Mouse (Mus musculus): ENCODE data around the gene Snx7. TPM values are rescaled to one million over a fixed set of nuclear protein-coding genes. Genes with fewer than 3 reads are reported as not detected.

Gene Snx7
- total and polyA plus RNA-seq, 3 experiments, result 5.0 to 6.2 (median 5.9) TPM

DNA sequence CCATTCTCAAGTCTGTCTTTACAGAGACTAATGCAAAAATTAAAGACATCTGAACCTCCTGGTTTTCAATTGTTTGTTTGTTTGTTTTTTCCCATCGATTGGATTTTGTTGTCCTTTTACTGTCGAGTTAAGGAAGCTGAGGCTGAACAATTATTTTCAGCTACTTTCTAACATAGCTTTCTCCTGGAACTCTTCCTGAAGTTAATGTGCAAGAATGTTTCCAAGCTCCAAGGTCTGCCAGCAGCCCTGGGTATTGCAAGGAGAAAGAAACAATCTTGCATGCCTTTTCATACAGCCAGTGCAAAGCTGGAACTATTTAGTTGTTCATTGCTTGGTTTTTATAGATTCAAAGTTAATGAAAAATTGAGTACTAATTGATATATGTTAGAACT, 584 bp upstream of the Snx7 start:
- no peak for DNase-seq

DNA sequence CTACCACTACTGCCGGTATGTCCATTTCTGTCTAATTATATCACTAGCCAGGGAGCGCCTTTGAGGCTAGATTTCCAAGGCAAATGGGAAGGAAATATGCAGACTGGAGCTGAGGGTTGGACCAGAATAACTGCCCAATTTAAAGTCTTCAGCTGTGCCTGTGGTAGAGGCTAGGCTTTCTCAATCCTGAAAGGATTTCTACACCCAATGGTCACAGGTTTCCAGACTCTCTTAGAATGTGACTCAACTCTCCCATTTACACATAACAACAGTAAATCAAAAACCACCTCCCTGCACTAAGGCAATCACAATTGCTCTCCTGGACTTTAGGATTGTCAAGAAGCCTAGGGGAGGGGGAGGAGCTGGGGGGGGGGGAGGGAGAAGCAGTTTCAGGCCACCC, 645 bp downstream of the Snx7 start:
- Histone ChIP-seq H3K27me3 (ENCODE audit: control insufficient read depth, insufficient read depth, low read length) (no peaks in the 10 kb centered on the region), H3K4me1 (ENCODE audit: control insufficient read depth, insufficient read depth, low read length) (peaks cover 1% of the 10 kb centered on the region; the same call in 1 of the 2 replicates), H3K9ac (ENCODE audit: low read depth, low read length) (peak overlapping the region; percentile 91), H3K36me3 (ENCODE audit: control insufficient read depth, insufficient read depth, low read length) (no peaks in the 10 kb centered on the region; the same call in 1 of the 2 replicates), H3K79me2 (replicated peaks; ENCODE audit: control insufficient read depth, insufficient read depth, low read length) (no peaks in the 10 kb centered on the region; the same call in 1 of the 2 replicates), H3K27ac (peak overlapping the region; percentile 93; the same call in 1 of the 2 replicates), H3K4me3 (peak overlapping the region; percentile 69)
- intact Hi-C loops (cut with DNase I), result no loop called here
- TF ChIP-seq CTCF (IDR thresholded peaks at IDR 0.05), result no peak
- no peak for TF ChIP-seq POLR2A (IDR thresholded peaks at IDR 0.05; ENCODE audit: insufficient read depth, low read depth, low read length)
- no peak for TF ChIP-seq EP300 (IDR thresholded peaks at IDR 0.05; ENCODE audit: insufficient read depth, low read depth, low read length)
- WGBS, result 21% methylated on average over 2 of the region's 2 CpGs
- peak in 1 of 2 experiments; percentile 4 for DNase-seq

More for the DNA sequence above, 584 bp upstream of the Snx7 start:
- no peaks in the 10 kb centered on the region; the same call in 1 of the 2 replicates for H3K36me3 ChIP-seq (ENCODE audit: control insufficient read depth, insufficient read depth, low read length)
- H3K9ac ChIP-seq (ENCODE audit: low read depth, low read length), result peak overlapping the region; percentile 96; the same call in 1 of the 2 replicates
- H3K27ac ChIP-seq, result peak overlapping the region; percentile 93
- no peak for TF ChIP-seq EP300 (IDR thresholded peaks at IDR 0.05; ENCODE audit: insufficient read depth, low read depth, low read length)
- TF ChIP-seq POLR2A (IDR thresholded peaks at IDR 0.05; ENCODE audit: insufficient read depth, low read depth, low read length), result no peak
- no peak for TF ChIP-seq CTCF (IDR thresholded peaks at IDR 0.05)
- peak overlapping the region; percentile 69 for H3K4me3 ChIP-seq
- H3K79me2 ChIP-seq (replicated peaks; ENCODE audit: control insufficient read depth, insufficient read depth, low read length), result no peaks in the 10 kb centered on the region
- H3K4me1 ChIP-seq (ENCODE audit: control insufficient read depth, insufficient read depth, low read length), result peaks cover 1% of the 10 kb centered on the region; the same call in 1 of the 2 replicates
- intact Hi-C loops (cut with DNase I), result no loop called here
- no peaks in the 10 kb centered on the region for H3K27me3 ChIP-seq (ENCODE audit: control insufficient read depth, insufficient read depth, low read length)
- WGBS, result 7% methylated on average over 2 of the region's 2 CpGs

DNA sequence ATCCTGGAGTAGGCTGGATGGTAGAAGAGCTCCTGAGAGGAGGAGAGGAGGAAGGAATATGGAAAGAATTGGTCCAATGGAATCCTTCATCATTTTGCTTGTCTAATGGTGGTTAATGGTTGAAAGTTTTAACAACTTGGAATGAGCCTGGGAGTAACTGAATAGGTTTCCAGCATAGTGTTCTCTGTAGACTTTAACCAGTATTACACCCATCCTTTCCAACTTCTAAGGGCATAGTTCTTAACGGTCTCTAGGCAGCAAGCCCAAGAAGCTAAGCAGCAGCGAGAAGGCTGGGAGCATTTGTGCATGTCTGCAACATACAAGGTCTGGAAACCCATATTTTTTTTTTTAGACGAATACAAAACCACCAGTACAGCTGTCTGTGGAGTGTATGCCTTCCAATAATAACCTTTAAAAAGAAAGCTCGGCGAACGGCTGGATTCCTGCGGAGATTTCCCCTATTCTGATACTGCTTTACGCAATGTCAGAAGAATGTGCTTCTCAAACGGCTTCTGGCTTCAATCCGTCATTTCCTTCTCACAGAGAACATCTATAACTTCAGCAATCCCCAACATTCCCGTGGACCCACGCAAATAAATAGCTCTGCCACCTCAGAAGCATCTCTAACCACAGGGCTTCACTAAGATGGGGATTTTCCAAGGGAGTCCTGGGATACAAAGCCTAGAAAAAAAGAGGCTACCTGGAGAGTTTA, 1.9 kb downstream of the Snx7 start:
- 30% methylated on average over 12 of the region's 12 CpGs for WGBS

DNA sequence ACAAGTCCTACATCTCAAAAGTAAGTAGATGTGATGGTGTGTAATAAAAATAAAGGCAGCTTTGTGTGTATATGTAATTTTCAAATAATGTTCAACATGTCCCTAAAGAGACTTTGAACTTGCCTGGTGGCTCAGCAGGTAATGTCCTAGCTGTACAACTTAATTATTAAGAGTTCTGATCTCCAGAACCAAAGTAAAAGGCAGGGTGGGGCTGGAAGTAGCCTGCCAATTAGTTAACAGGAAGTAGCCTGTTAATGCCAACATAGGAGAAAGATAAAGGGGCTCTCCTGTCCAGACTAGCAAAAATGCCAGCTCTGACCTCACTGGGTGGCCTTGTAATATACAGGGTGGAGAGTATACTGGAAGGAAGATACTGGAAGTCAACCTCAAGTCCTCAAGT, 3.1 kb downstream of the Snx7 start:
- DNase-seq, result no peak
- Histone ChIP-seq H3K36me3 (ENCODE audit: control insufficient read depth, insufficient read depth, low read length) (no peaks in the 10 kb centered on the region; the same call in 1 of the 2 replicates), H3K9ac (ENCODE audit: low read depth, low read length) (no peak overlapping the region), H3K27ac (no peak overlapping the region), H3K4me1 (ENCODE audit: control insufficient read depth, insufficient read depth, low read length) (peaks cover 1% of the 10 kb centered on the region; the same call in 1 of the 2 replicates), H3K79me2 (replicated peaks; ENCODE audit: control insufficient read depth, insufficient read depth, low read length) (no peaks in the 10 kb centered on the region; the same call in 1 of the 2 replicates), H3K27me3 (ENCODE audit: control insufficient read depth, insufficient read depth, low read length) (no peaks in the 10 kb centered on the region), H3K4me3 (no peak overlapping the region)
- no peak for TF ChIP-seq POLR2A (IDR thresholded peaks at IDR 0.05; ENCODE audit: insufficient read depth, low read depth, low read length)
- intact Hi-C loops (cut with DNase I), result no loop called here

More for the DNA sequence above, 1.9 kb downstream of the Snx7 start:
- H3K4me1 ChIP-seq (ENCODE audit: control insufficient read depth, insufficient read depth, low read length), result peaks cover 1% of the 10 kb centered on the region; the same call in 1 of the 2 replicates
- intact Hi-C loops (cut with DNase I), result no loop called here
- H3K79me2 ChIP-seq (replicated peaks; ENCODE audit: control insufficient read depth, insufficient read depth, low read length), result no peaks in the 10 kb centered on the region; the same call in 1 of the 2 replicates
- peak overlapping the region; percentile 12 for H3K4me3 ChIP-seq
- peak overlapping the region; percentile 25; the same call in 1 of the 2 replicates for H3K9ac ChIP-seq (ENCODE audit: low read depth, low read length)
- no peaks in the 10 kb centered on the region for H3K27me3 ChIP-seq (ENCODE audit: control insufficient read depth, insufficient read depth, low read length)
- TF ChIP-seq CTCF (IDR thresholded peaks at IDR 0.05) (no peak), EP300 (IDR thresholded peaks at IDR 0.05; ENCODE audit: insufficient read depth, low read depth, low read length) (no peak)
- H3K27ac ChIP-seq, result no peak overlapping the region; the same call in 1 of the 2 replicates
- DNase-seq, result no peak
- no peaks in the 10 kb centered on the region; the same call in 1 of the 2 replicates for H3K36me3 ChIP-seq (ENCODE audit: control insufficient read depth, insufficient read depth, low read length)

DNA sequence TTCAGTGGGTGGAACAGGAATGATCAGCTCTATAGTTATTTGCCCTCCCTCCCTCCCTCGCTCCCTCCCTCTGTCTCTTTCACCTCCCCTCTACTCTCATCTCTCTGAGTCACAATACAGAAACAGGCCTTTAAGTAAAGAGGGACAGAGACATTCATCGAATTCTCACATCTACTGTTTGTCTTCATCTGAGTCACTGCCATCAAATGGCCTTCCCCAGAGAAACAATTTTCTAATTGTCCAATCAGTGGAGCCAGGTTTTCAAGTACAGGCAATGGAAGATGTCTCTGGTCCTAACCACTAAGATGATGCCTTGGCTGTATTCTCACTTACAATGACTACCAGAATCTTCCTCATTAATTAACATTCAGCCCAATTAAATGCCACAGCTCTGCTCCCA, 5.8 kb downstream of the Snx7 start:
- TF ChIP-seq CTCF (IDR thresholded peaks at IDR 0.05), result no peak
- TF ChIP-seq POLR2A (IDR thresholded peaks at IDR 0.05; ENCODE audit: insufficient read depth, low read depth, low read length), result no peak
- TF ChIP-seq EP300 (IDR thresholded peaks at IDR 0.05; ENCODE audit: insufficient read depth, low read depth, low read length), result no peak
- no peaks in the 10 kb centered on the region for H3K27me3 ChIP-seq (ENCODE audit: control insufficient read depth, insufficient read depth, low read length)

DNA sequence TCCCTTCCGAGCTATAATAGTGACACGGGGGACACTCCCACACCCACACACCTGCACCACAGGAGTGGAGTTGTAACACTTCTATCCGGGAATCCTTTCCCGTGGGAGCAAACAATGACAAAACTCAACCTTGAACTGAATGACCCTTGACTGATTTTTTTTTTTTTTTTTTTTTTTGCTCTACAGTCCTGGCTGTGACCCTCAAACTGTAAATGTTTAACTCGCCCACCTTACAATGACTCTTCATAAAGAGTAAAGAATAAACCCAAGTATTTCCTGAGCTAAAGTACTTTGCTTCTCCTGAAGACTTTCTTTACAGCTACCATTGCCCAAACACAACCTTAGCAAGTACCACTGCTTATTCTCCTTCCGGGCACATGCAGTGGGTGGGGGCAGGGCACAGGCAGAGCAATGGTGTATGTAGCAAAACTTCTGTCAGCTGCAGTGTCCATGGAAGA, 6.7 kb downstream of the Snx7 start:
- TF ChIP-seq CTCF (IDR thresholded peaks at IDR 0.05) (no peak), POLR2A (IDR thresholded peaks at IDR 0.05; ENCODE audit: insufficient read depth, low read depth, low read length) (no peak), EP300 (IDR thresholded peaks at IDR 0.05; ENCODE audit: insufficient read depth, low read depth, low read length) (no peak)
- 73% methylated on average over 6 of the region's 6 CpGs for WGBS
- intact Hi-C loops (cut with DNase I), result no loop called here
- H3K27me3 ChIP-seq (ENCODE audit: control insufficient read depth, insufficient read depth, low read length), result no peaks in the 10 kb centered on the region
- H3K27ac ChIP-seq, result no peak overlapping the region
- H3K9ac ChIP-seq (ENCODE audit: low read depth, low read length), result no peak overlapping the region
- H3K36me3 ChIP-seq (ENCODE audit: control insufficient read depth, insufficient read depth, low read length), result no peaks in the 10 kb centered on the region
- no peak for DNase-seq
- H3K4me1 ChIP-seq (ENCODE audit: control insufficient read depth, insufficient read depth, low read length), result no peaks in the 10 kb centered on the region
- H3K79me2 ChIP-seq (replicated peaks; ENCODE audit: control insufficient read depth, insufficient read depth, low read length), result no peaks in the 10 kb centered on the region; the same call in 1 of the 2 replicates
- H3K4me3 ChIP-seq, result no peak overlapping the region

More for the DNA sequence above, 5.8 kb downstream of the Snx7 start:
- no peaks in the 10 kb centered on the region; the same call in 1 of the 2 replicates for H3K79me2 ChIP-seq (replicated peaks; ENCODE audit: control insufficient read depth, insufficient read depth, low read length)
- DNase-seq, result no peak
- no peak overlapping the region for H3K9ac ChIP-seq (ENCODE audit: low read depth, low read length)
- intact Hi-C loops (cut with DNase I), result no loop called here
- H3K4me3 ChIP-seq, result no peak overlapping the region
- no peak overlapping the region for H3K27ac ChIP-seq
- WGBS, result 59% methylated on average over 2 of the region's 2 CpGs
- H3K36me3 ChIP-seq (ENCODE audit: control insufficient read depth, insufficient read depth, low read length), result no peaks in the 10 kb centered on the region; the same call in 1 of the 2 replicates
- peaks cover 1% of the 10 kb centered on the region; the same call in 1 of the 2 replicates for H3K4me1 ChIP-seq (ENCODE audit: control insufficient read depth, insufficient read depth, low read length)
